Mouse (Mus musculus) neural tube, embryonic 10.5 days (tissue): Measurements from ENCODE around the gene Espn.

ENCODE experiments used
- DNase-seq: peaks from one replicate; pipeline ENCODE4 v3.0.0-alpha.2; 2017; ENCODE audit warnings: low spot score; ENCODE audit errors: extremely low spot score

Espn gene

DNA sequence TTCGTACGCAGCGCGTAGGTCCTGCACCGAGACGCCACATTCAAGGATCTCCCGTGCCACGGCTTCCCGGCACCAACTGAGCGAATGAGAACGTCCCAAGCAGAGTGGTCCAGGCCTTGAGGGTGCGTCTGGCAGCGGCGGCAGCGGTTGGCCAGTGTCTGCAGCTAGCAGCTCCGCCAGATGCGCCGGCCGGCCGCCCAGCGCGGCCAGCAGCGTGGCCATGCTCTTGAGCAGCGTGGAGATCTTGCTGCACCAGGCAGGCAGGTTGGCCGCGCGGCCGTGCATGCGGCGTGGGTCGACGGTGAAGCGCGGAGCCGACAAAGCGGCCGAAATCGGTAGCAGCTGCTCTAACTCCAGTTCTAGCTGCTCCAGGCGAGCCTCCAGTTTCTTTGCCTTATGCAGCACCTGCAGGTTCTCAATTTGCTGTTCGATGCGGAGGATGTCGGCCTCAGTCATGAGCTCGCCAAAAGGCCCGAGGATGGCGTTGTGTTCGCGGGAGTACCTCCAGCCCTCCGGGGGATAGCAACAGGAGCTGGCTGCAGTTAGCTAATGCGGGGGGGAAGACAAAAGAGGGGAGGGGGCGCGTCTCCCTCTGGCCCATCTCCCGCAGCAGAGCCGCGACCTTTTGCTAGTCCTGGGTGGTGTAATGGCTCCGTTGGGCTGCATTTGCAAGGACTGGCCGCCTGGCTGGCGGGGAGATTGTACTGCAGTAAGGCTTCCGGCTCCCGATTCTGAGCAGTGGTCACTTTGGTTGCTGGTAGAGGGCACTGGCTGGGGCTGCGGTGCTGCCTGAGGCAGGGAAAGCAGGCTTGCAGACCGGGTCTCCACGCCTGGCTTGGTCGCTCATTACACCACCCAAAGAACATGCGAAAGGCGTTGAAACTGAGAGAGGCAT is 25.9 kb downstream of the Espn start:
- DNase-seq: peak; percentile 64

DNA sequence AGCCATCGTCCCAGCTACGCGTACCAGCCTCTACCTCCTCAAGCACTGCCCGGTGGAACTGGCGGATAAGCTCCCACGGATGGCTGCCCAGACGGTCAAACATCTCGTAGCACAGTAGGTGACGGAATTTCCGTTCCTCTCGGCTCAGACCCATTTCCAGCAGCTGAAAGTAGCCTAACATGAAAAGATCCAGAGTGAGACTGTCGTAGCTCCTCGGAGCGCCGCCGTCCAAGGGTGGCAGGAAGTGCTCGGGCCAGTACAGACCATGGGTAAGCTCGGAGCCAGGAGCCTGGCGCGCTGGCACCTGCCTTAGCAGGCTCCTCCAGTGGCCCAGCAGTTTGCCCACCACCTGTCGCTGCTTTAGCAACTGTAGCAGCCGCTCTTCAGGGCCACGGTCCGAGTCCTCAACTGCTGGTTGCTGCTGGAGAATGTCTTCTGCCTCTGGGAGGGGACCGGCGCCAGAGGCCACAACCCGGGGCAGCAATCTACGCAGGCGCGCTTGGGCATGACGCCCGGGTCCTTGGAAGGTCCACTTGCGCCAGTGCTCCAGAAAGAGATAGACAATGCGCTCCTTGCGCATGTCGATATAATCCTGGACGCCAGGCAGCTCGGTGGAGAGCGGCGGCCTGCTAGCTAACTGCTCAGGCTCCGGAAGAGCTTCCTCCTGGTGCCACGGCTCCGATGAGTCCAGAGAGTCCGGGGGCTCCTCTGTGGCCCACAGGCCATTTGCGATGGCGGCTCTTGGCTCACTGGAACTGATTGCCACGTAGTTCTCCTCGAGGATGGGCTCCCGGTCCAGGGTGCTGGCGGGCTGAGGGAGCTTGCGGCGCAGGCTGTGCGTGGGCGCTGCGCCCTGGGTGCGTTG is 26.8 kb downstream of the Espn start:
- DNase-seq: peak; percentile 60

DNA sequence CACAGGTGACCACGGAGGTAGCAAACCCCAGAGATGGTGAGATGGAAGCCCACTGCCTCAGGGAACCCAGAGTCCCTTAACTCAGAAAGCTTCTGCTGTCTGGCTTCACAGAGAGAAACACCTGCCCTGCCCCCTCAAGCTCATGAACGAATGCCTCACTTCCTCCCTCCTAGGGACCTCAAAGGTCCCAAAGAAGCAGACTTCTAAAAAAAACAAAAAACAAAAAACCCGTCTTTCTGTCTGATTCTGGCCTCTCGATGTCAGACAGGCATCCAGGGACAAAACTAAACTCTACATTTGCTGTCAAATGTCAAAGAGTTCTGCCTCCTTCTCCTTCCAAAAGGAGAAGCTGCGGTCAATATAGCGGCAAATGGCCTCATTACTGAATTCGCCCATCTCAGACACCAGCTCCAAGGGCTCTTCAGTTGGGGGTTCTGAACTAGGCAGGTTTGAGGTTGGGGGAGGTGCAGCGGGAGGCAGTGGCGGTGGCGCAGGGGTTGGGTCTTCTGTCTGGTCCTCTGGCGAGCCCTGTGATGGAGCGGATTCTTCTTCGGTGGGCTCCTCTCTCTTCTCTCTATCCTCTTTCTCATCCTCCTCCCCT is 27.7 kb downstream of the Espn start:
- DNase-seq: peak; percentile 26

DNA sequence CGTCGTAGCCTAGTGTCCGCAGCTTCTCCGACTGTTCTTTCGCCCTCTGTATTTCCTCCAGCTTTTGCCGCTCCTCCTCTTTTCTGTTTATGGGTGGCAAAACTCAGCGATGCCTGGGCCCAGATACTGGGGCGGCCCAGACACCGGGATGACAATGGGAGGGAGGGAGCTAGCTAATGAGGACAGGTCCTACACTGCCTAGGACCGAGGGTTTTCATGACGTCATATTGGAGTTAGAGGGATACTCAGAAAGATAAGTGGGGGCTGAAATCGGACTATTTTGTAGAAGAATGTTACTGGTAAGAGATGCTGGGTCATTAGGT is 31.0 kb downstream of the Espn start:
- no peak for DNase-seq

- DNase-seq: peak; percentile 48
Observed at GRCm38 (mm10) chr4:152120311-152121182, 31.6 kb downstream of the Espn start.

- peak; percentile 72 for DNase-seq
Observed at GRCm38 (mm10) chr4:152119396-152120292, 32.5 kb downstream of the Espn start.

- no peak for DNase-seq
Observed at GRCm38 (mm10) chr4:152117538-152117937, 34.6 kb downstream of the Espn start.

DNA sequence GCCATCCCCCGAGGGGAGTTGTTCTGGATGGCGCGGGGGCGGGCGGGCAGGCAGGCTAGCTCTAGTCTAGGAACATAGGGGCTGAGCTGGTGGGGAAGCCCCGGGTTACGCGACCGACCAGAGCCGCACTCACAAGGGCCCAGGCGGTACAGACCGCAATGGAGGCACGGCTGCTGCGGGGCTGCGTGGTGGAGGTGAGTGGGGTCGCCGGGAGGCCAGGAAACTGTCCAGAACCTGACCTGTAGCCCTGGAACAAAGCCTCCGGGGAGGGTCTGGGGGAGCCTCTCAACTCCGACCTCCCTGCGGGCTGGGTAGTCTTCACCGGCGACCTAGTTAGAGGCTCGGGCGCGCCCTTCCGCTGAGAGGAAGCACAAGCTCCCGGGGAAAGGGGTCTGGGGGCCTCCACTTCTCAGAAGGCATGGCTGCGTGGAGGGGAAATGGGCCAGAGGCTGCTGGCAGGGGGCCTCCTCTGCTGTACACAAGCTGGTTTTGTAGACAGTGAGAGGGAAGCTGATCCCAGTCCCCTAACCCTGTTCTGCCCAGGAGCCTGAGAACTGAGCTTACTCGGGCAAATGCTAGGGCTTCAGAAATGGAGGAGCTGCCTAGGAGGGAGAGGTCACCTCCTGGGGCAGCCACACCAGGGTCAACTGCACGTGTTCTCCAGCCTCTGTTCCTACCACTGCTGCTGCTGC is 36.1 kb downstream of the Espn start, which contains the start of gene Tnfrsf25:
TSS of gene Tnfrsf25 (plus strand) at position 14 of the 692 bp plus-strand sequence.
- peak; percentile 52 for DNase-seq

GRCm38 (mm10) chr4:152114080-152114479 is 38.1 kb downstream of the Espn start:
- DNase-seq: no peak

- DNase-seq: no peak
Observed at GRCm38 (mm10) chr4:152112329-152112728, 39.8 kb downstream of the Espn start.

GRCm38 (mm10) chr4:152110689-152111088 is 41.5 kb downstream of the Espn start:
- DNase-seq: no peak

GRCm38 (mm10) chr4:152109509-152109908 is 42.7 kb downstream of the Espn start:
- no peak for DNase-seq

DNA sequence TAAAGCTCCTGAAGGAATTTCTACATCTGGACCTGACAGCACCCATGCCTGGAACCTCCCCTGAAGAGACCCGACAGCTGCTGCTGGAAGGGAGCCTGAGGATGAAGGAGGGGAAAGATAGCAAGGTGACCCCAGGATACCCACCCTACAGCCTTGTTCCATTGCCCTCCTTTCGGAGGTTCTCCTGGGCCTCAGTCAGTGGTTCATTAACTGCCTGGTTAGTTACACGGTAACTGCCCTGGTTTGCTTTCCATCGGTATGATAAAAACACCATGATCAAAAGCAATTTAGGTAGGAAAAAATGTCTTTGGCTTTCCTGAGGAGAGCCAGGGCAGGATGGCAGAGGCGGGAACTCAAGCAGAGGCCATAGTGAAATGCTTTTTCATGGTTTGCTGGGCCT is 43.5 kb downstream of the Espn start:
- no peak for DNase-seq

DNA sequence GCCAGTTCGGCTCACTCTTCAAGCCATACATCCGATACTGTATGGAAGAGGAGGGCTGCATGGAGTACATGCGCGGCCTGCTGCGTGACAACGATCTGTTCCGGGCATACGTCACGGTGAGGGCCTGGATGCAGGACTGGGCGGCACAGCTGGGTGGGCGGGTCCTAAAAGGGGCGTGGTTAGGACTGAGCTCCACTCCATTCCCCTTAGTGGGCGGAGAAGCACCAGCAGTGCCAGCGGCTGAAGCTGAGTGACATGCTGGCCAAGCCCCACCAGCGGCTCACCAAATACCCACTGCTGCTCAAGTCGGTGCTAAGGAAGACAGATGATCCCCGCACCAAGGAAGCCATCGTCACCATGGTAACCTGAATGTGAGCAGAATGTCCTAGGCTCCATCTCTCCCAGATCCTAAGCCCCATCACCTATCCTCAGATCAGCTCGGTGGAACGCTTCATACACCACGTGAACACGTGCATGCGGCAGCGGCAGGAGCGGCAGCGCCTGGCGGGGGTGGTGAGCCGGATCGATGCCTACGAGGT is 44.1 kb downstream of the Espn start:
- peak; percentile 95 for DNase-seq

- no peak for DNase-seq
Observed at GRCm38 (mm10) chr4:152107493-152107892, 44.7 kb downstream of the Espn start.

DNA sequence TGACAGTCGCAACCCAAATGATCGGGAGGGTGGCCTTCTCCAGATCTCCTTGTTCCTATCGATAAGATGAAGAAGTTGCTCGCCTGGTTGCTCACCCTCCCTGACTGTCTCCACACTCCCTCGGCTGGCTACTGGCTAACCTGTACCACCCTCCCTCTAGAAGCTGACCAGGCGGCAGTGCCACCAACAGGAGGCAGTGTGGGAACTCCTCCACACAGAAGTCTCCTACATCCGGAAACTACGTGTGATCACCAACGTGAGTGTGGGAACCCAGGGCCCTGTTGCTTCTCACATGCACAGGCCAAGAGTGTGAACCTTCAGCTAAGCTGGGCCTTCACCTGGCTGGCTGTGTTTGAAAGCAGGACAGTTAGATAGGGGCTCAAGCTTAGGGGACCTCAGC is 45.4 kb downstream of the Espn start:
- DNase-seq: peak; percentile 21

DNA sequence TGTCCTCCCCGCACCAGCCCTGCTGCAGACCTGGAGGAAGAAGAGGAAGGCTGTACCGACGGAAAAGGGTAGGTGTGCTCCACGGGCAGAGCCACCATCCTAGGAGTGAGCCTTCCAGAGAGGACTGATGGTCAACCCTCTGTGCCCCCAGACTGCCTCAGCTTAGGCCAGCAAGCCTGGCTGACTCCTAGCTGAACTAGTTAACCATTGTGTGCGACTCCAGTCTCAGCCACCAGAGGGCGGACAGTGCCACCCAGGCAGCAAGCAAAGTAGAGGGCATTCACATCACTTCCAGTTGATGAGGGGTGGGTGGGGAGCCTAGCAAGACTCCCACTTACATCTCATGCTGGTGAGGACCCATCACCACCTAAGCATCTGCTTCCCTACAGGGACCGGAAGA is 49.1 kb downstream of the Espn start:
- DNase-seq: peak; percentile 69

- DNase-seq: no peak
Observed at GRCm38 (mm10) chr4:152101921-152102320, 50.2 kb downstream of the Espn start.

DNA sequence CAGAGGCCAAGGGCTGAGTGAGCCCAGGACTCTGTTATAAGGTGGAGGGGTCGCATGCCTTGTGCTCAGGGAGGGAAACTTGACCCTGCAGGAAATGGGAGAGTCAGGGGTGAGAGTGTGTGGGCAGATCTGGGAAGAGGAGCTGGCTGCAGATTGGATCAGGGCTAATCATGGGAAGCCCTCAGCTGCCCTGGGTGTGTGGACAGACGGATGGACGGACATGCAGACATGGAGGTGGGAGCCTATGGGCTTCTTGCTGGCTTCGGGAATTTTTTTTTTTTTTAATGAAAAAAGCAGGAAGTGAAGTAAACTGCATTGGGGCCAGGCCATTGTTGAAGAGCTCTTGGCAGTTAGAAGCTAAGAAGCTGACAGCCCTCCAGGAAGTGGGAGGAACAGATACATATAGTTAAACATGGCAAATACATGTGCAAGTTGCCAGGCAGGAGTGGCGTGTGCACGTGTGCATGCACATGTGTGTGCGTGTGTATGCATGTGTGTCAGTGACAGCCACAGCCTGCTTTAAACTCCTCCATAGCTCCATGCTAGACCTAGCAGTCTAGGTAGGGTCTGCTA is 51.0 kb downstream of the Espn start:
- DNase-seq: no peak
